Mouse (Mus musculus): ENCODE data around the gene Fbxo11.
A peak's percentile ranks its signal among the peaks of the same experiment; 100 is the strongest.

Fbxo11 gene

DNA sequence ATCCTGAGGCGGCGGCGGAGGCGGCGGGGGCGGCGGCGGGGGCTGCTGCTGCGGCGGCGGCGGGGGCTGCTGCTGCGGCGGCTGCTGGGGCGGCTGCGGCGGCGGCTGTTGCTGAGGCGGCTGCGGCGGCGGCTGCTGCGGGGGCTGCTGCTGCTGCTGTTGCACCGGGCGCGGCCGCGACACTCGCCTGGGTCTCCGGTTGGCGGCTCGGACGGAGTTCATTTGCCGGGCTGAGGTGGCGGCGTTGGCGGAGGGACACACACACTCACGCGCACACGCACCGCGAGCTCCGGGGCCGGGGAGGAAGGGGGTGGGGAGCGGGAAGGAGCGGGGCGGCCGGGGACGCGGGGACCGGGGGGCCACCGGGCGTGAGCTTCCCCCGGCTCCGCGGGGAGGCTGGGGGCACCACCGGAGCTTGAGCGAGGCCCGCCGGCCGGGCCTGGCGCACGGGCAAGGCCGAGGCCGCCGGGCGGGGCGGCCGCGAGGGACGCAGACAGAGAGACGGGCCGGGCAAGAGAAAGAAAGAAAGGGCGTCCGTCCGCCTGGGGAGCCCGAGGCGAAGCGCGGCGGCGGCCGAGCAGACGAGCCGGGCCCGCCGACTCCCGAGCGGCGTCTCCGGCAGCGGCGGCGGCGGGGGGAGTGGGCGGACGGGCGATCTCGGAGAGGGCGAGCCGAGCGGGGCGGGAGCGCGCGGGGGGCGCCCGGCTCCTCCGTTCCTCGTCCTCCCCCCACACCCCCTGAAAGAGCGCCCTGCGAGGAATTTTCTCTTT is at the start of gene Fbxo11:
Gene Fbxo11 (minus strand): TSS at position 261 of the 770 bp plus-strand sequence.
- peak; percentile 73 to 77 for DNase-seq (ENCODE audit: low spot score in 2 of 2)

DNA sequence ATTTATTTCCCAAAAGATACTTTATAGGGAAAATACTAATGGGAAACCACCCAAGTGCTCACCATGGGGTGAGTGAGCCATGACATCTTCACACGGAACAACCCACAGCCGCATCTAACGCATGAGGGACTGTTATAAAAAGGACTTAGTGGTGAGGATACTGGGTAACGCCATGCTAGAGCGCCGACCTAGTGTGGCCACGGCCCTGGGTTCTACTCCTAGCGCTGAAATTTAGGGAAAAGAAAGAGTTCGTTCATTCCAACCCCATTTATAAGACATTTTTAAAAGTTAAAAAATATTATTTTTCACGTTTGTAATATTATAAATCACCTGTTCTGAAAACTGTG is 48.8 kb upstream of the Fbxo11 start:
- DNase-seq (ENCODE audit: low spot score in 2 of 2): no peak

DNA sequence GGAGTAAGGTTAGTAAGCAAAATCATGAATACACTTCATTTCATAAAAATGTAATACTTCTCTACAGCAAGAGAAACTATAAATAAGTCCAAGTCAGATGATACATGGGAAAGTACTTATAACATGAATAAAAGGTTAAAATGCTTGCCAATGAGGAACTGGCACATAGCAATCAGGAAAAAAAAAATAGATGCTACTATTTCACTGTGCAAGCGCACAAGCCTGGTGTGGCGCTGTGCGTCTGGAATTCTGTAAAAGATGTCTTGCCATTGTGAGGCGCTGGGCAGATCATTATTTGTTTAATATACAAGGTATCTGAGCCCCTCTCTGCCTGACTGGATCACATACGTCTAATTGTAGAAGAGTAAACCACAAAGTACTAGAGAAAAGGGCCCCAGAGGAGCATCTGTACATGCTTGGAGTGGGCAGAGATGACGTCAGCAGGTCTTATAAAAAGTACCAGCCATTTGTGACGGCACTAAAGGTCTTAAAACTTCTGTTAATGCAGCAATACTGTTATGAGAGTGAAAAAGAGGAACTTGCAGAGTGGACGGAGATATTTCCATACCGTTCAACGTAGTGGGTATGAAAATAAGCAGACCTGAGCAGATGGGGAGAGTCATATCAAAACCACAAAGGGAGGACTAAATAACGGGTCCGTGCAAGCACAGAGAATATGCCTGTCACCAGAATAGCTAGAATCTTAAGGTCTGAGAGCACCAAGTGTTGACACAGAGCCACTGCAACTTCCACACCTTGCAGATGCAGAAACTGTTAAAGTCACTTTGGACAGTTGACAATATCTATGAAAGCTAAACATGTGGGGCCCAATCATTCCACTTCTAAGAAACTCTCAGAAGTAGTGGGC is 48.2 kb upstream of the Fbxo11 start:
- DNase-seq (ENCODE audit: low spot score in 2 of 2): peak in 1 of 2 experiments; percentile 56

DNA sequence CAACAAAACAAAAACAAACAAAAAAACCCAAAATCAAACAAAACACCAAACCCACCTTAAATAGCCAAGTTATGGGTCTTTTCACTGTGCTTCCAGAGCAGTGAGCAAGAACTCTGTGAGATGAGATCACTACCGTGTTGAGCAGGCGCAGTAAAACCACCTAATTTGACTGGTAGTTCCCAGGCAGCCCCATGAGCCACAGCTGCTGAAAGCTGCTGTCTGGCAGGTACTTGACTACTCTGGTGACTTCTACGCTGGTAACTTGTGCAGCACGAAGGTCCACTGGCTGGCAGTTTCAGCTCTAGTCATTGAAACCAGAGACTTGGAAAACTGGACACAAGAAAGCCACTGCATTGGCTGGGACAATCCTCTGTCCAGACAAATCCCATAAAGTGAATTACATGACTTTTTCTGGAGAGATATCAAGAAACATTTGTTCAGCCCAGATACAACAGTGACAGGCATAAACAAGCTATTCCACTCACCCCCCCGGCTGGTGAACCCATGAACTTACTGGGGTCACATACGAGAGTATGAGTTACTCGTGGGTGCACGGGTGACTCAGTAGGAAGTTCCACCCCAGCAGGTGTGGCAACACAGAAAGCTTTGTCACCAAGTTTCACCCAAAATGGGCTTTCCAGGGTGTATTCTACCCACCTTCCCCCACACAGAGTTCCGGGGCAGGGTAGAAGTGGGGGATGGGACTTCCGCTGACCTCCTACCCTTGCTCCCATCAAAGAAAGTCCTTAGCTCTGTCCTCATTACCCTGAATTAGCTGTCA is 47.0 kb upstream of the Fbxo11 start:
- peak; percentile 10 to 60 for DNase-seq (ENCODE audit: low spot score in 2 of 2)

DNA sequence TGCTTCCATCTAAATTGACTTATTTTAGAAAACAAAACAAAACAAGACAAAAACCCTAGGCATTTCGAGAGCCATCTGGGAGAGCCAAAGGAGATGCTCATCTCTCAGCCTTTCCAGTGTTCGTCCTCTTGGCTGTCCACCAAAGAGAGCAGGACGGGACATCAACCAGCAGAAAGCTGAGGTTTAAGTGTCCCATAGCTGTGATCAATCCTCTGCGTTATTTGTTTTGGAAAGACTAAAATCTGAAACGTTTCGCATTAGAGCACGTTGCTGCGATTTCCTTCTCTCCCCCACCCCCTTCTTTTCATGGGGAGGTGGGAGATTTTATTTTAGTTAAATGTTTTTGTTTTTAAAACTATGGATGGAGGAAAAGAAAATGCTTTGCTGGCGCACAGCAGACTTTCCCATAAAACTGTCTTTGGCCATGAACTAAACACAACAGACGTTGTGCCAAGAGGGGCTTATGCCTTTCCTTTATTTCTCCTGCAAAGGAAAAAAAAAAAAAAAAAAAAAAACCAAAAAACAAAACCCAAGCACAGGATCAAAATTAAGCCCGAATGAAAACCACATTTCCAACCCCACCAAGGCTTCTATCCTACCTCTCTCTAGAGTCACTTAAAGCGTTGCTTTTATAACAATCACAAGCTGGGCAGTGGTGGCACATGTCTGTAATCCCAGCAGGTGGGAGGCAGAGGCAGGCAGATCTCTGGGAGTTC is 46.1 kb upstream of the Fbxo11 start:
- no peak for DNase-seq (ENCODE audit: low spot score in 2 of 2)

DNA sequence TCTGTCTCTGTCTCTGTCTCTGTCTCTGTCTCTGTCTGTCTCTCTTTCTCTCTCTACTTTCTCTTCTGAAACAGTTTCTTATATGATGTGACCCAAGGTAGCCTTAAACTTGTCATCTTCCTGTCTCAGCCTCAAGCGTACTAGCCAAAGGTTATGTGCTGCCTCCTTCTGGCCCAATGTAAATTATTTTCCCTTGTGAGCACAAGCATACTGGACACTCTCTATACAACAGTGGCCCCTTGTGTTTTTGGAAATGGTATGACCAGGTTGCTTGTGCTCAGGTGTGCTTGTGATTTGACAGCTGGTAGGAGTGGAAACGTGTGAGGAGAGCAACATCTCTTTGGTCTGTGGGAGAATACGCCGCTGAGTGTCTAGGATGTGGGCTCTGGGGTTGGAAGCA is 42.6 kb upstream of the Fbxo11 start:
- peak in 1 of 2 experiments; percentile 32 for DNase-seq (ENCODE audit: low spot score in 2 of 2)

DNA sequence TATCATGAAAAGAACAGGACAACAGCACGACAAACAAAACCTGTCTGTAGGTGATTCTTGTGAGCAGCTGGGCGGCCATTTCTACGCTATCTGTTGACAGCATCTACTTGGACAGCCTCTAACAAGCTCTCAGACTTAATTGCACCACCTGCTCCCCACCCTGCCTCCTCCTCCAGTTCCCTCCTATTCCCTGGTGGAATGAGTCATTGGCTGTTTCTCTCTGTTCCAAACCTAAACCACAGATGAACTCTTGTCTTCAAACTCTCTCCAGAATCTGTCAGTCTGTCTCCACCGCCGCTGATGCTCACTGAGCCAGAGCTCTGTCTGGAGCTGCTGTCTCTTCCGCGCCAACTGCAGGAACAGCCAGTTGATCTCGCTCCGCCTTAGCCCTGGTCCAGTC is 41.3 kb upstream of the Fbxo11 start:
- no peak for DNase-seq (ENCODE audit: low spot score in 2 of 2)

DNA sequence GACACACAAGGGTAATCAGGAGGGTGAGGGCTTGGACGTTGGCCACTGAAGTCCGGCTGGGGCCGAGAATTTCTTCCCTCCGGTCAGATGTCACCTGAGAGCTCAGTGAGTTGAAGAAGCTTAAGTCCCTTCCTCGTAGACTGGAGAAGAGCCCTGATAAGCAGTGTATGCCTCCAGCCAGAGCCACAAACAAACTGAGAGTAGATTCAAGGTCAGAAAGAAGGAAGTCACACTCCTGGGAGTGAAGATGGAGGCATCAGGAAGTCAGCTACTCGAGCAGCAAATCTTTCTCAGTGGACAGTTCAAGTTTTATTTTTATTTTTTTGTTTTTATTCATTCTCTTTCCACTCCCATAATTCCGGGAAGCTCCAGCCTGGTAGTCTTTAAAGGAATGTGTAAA is 37.5 kb upstream of the Fbxo11 start:
- no peak for DNase-seq (ENCODE audit: low spot score in 2 of 2)

DNA sequence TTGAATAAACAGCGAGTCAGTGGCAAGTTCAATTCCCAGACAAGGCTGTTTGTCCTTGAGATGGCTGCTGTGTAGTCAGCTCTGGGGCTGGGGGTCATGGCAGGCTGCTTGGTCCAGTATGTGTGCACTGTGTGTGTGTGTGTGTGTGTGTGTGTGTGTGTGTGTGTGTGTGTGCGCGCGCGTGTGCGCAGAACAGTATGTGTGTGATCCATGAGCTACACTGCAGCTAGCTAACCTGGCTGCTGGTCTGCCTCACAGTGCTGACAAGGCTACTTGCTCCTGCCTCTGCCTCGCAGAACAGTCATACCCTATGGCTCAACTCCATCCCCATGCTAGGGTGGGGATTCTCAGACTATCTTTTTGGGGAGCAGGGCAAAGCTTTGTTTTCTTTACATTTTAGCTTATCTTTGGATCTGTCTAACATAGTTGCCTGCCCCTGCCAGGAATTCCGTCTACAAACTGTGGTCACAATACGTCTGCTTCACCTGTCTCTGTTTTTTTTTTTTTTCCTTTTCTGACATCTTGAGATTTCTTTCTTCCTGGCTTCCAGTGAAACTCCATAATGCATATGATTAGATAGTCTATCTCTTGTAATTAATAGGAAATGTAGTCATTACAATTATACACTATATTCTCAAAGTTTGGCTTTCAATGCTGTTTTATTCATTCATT is 33.2 kb upstream of the Fbxo11 start:
- DNase-seq (ENCODE audit: low spot score in 2 of 2): no peak

DNA sequence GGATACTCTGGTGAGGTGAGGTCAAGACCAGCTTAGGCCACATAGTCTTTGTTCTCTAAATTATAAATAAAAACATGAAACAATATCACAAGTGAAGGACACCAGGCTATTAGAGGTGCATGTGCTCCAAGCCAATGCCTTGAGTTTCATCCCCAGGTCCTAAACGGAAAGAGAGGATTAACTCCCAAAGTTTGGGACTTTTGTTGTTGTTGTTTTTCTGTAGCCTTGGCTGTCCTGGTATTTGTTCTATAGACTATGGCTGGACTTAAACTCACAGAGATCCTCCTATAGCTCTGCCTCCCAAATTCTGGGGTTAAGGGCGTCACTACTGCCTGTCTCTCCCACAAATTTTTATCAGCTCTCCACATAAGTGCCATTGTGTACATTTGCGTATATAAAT is 32.5 kb upstream of the Fbxo11 start:
- no peak for DNase-seq (ENCODE audit: low spot score in 2 of 2)

DNA sequence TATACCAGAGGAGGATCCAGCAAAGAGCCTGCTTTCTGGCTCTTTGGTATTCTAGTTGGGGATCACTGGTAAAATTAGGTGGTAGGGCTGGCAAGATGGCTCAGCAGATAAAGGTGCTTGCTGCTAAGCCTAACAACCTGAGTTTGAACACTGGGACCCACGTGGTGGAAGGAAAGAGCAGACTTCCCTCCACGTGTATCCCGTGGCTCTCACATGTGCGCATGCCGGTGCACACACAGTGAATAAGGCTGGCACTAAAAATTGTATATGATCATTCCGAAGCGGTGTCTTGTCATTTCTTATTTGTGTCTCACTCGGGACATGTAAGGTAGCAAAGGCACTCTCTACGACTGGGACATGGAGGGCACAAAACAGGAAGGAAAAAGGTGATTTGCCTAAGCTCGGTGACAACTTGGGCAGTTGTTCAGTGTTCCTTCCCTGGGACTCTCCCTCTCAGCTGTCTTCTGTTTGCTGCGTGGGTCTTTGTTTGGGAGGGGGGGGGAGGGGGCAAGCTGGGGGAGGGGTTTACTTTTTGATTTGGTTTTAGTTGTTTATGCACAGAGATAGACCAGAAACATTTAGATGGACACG is 31.8 kb upstream of the Fbxo11 start:
- no peak for DNase-seq (ENCODE audit: low spot score in 2 of 2)

DNA sequence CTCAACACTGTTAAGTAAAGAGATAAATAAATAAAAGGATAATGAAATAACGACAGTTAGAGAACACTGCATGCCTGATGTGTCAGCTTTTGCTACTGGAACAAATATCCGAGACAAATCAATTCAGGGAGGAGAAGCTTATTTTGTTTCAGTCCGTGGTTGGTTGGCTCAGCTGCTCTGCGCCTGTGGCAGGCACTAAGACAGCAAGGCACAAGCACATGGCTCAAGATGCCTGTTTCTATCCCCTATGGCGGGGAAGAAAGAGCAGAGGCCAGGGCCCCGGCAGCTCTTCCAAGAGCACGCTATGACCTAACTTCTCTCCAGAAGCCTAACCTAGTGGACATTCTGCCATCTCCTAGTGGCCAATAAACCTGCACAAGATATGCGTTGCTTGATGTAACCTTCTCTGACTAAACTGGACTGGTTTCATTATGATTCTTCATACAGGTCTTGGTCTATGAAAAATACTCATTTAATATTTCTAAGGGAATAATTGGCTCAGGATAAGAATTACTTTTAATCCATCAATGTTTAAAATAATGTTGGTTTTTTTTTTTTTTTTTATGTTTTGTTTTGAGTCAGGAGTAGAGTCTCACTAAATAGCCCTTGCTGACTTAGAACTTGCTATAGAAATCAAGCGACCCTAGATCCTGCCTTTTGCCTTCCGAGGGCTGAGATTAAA is 30.6 kb upstream of the Fbxo11 start:
- no peak for DNase-seq (ENCODE audit: low spot score in 2 of 2)

DNA sequence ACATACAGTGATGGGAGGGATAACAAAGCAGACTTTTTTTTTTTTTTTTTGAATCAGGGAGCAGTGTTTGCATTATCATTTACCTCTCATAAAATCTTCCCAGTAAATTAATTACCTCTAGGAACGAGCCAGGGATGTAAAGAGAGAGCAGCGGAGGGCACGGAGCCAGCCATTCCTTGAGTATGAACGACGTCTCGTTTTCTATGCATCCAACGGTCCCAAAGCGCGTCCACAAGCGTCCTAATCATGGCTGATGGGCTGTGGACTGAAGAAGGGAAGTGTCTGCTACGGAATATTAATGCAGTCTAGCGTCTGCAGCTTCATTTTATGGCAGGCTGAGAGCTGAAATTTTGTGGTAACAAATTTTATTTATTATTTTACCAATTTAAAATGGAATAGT is 29.2 kb upstream of the Fbxo11 start:
- DNase-seq (ENCODE audit: low spot score in 2 of 2): no peak

DNA sequence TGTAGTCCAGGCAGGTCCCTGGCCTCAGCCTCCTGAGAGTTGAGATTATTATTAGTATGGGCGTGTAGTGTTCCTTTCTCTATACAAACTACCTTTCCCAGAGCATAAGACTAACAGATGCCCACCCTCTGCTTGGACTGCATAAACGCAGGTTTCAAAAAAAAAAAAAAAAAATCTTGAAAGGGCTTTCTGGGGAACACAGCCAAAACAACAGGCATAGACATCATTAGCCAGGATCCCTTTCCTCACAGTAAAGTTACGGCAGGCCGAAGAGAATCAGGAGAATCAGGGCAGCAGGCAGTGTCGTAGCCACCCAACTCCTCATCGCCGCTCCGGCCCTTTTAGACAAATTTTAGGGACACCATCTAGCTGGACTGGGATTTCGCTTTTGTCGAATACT is 28.7 kb upstream of the Fbxo11 start:
- DNase-seq (ENCODE audit: low spot score in 2 of 2): no peak

DNA sequence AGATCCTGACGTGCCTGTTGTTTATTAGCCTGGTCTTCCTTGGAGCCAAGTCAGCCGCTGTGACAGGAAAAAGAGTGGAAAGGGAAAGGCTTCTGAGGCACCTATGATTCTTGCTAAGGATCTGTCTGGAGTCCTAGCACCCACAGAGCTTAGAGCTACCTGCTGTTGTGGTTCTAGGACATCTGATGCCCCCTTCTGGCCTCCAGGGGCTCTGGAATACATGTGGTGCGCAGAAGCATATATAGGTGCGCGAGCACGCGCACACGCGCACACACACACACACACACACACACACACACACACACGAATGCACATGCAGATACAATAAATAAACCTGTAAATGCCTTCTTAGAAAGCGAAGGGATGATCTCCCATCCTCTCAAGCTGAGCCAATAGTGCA is 20.9 kb upstream of the Fbxo11 start:
- DNase-seq (ENCODE audit: low spot score in 2 of 2): no peak

DNA sequence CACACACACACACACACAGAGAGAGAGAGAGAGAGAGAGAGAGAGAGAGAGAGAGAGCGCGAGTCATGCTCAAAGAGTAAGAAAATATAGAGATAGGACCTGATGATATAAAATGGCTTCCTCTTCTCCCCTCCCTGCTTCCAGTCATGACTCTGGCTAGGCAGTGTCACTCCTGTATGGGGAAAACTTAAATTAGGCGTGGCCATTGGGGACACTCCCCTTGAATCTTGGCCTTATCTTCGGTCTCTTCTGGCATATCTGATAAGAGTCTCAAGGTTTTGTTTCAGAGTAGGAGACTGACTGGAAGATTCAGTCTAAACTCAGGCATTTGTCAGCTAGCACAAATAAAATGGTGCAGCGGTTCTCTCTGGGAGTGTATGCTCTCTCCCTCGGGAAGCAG is 16.4 kb upstream of the Fbxo11 start:
- no peak for DNase-seq (ENCODE audit: low spot score in 2 of 2)

DNA sequence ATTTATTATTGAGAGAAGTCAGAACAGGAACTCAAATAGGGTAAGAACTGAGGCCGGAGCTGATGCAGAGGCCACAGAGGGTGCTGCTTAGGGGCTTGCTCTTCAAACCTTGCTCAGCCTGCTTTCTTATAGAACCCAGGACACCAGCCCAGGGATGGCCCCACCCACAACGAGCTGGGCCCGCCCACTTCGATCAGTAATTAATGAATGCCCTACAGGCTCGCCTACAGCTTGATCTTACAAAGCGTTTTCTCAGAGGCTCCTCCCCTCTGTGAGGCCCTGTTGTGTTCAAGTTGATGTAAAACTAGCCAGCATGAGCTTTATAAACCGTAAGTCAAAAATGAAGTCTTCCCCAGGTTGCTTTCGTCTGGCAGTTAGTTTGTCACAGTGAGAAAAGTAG is 14.7 kb upstream of the Fbxo11 start:
- no peak for DNase-seq (ENCODE audit: low spot score in 2 of 2)

DNA sequence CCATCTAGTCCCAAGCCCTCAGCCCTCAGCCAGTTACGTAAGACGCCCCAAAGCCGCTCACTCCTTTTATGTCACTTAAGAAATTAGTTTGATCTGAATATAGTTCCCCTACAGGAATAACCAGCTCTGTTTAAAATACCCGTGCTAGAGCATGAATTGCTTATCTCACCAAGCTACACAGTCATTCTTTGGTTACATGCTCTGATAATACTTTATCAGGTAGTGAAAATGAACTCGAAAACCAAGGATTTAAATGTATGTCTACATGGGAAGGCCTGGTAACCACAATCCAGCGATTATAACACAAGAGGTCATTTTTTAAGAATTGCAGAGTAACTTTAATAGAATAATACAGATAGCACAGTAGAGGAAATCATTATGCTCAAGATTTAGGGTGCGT is 7.0 kb upstream of the Fbxo11 start:
- no peak for DNase-seq (ENCODE audit: low spot score in 2 of 2)

DNA sequence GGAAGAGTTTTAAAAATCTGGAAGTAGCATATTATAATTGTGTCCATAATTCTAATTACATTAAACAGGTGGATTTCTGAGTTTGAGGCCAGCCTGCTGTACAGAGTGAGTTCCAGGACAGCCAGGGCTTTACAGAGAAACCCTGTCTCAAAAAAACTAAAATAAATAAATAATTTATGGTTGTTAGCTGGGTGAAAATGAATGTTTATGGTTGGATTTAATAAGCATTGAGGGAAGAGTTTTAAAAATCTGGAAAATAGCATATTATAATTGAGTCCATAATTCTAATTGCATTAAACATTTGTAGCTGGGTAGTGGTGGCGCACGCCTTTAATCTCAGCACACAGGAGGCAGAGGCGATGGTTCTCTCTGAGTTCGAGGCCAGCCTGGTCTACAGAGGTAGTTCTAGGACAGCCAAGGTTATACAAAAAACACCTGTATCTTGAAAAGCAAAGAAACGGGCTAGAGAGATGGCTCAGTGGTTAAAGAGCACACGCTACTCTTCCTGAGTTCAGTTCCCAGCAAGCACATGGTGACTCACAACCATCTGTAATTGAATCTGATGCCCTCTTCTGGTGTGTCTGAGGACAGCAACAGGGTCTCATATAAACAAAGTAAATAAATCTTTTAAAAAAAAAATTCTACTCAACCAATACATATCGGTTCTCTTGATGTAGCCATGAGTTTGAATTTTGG is 3.1 kb upstream of the Fbxo11 start:
- DNase-seq (ENCODE audit: low spot score in 2 of 2): no peak

Data from spleen, postnatal 10 days (tissue).